Mouse (Mus musculus): Measurements from ENCODE around the gene Tulp2.

Tulp2 gene

DNA sequence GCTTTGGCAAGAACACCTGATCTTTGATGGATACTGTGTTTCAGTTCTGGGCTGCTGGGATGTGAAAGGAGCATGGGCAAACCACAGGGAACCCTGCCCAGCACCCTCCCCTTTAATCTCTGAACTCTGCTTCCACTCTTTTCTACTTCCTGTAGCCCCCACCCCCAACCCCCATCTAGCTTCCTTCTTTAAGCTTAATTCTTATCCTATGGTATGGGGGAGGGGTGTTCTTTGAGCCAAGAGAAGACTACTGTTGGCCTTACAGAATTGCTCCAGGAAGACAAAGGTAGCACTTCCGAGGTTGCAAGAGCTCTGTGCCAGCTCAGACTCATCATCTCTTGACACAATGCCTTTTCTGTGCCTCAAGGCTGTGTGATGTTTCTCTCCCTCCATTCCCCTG, 90.3 kb downstream of the Tulp2 start:
- no peak for ATAC-seq (ENCODE audit: insufficient number of reproducible peaks, low FRiP score, low TSS enrichment)
